In genomic region chr7:76185005-76185658, GRCm38 (mm10) we compare ENCODE assay signal across 11 mouse cellular contexts. TPM values are rescaled to one million over a fixed set of nuclear protein-coding genes. Genes with fewer than 3 reads are reported as not detected.
DNase-seq lines count a peak whose midpoint lies in the region; ATAC-seq and TF ChIP-seq lines count a peak whose summit lies in the region.
"Had no signal": no experiment of that assay in that cellular context is flagged by ENCODE, and none has a peak within 500 bp of the region (broad histone marks: within the 10 kb centered on the region; RNA-seq: fewer than 3 reads in every experiment).

No protein-coding gene starts in this region.

- peaks cover 18% of the 10 kb centered on the region for H3K4me1 ChIP-seq in hindbrain, embryonic 12.5 days
- H3K4me1 ChIP-seq in midbrain, embryonic 16.5 days (ENCODE audit: control insufficient read depth, insufficient read depth, low read length): peaks cover 20% of the 10 kb centered on the region

- no peaks in the 10 kb centered on the region for H3K36me3 ChIP-seq in hindbrain, embryonic 12.5 days
- H3K36me3 ChIP-seq in midbrain, embryonic 16.5 days (ENCODE audit: control insufficient read depth, insufficient read depth, low read length): no peaks in the 10 kb centered on the region

- peak overlapping the region; percentile 73 for H3K27ac ChIP-seq in hindbrain, embryonic 12.5 days
- peak overlapping the region; percentile 87 for H3K27ac ChIP-seq in midbrain, embryonic 16.5 days (ENCODE audit: low read length)
- no peak overlapping the region for H3K27ac ChIP-seq in gastrocnemius, adult 2 months
- H3K27ac ChIP-seq: liver, embryonic 14.5 days had no signal

- 31% methylated on average over 7 of the region's 7 CpGs for WGBS in hindbrain, embryonic 12.5 days
- 12% methylated on average over 7 of the region's 7 CpGs for WGBS in midbrain, embryonic 16.5 days

- peak overlapping the region; percentile 35 for H3K4me2 ChIP-seq in hindbrain, embryonic 12.5 days (replicated peaks)
- H3K4me2 ChIP-seq in midbrain, embryonic 16.5 days (ENCODE audit: low read length): peak overlapping the region; percentile 34

- intact Hi-C loops in gastrocnemius, adult 2 months (cut with DNase I): no loop called here
- intact Hi-C loops in heart, postnatal 25 days (cut with DNase I): no loop called here

- H3K4me3 ChIP-seq in hindbrain, embryonic 12.5 days: 0 out of 2 replicates have a peak overlapping the region, but pooled peaks have one; percentile 3
- H3K4me3 ChIP-seq in midbrain, embryonic 16.5 days (ENCODE audit: low read depth, low read length): no peak overlapping the region
- H3K4me3 ChIP-seq in gastrocnemius, adult 2 months: no peak overlapping the region

- ATAC-seq in hindbrain, embryonic 12.5 days (ENCODE audit: low FRiP score): peak; percentile 94
- peak; percentile 98 for ATAC-seq in midbrain, embryonic 16.5 days

- no peaks in the 10 kb centered on the region for H3K9me3 ChIP-seq in hindbrain, embryonic 12.5 days (replicated peaks)
- H3K9me3 ChIP-seq in midbrain, embryonic 16.5 days (replicated peaks; ENCODE audit: control insufficient read depth, low read length, poor library complexity, severe bottlenecking): no peaks in the 10 kb centered on the region

- no peaks in the 10 kb centered on the region for H3K27me3 ChIP-seq in hindbrain, embryonic 12.5 days
- H3K27me3 ChIP-seq in midbrain, embryonic 16.5 days (ENCODE audit: control insufficient read depth, insufficient read depth, low read depth, low read length): no peaks in the 10 kb centered on the region

- no peak overlapping the region for H3K9ac ChIP-seq in hindbrain, embryonic 12.5 days
- H3K9ac ChIP-seq in midbrain, embryonic 16.5 days (ENCODE audit: low read depth, low read length): peak overlapping the region; percentile 54; the same call in 1 of the 2 replicates
- H3K9ac ChIP-seq: liver, embryonic 14.5 days had no signal

- TF ChIP-seq CTCF in gastrocnemius, adult 2 months (IDR thresholded peaks at IDR 0.05): no peak

- DNase-seq in T-cell, adult 2 months (ENCODE audit: low spot score): peak; percentile 64
- peak; percentile 65 for DNase-seq in embryo, embryonic 11 days
- no peak for DNase-seq in adrenal gland, adult 18-20 months (ENCODE audit: low spot score in 2 of 2)
- no peak for DNase-seq in gastrocnemius, adult 2 months
- DNase-seq in ovary, adult 18-20 months (ENCODE audit: low spot score): no peak
- DNase-seq in heart, postnatal 25 days (ENCODE audit: low spot score): no peak

RNA-seq across cellular contexts. Expression of gene Agbl1, which starts 44.6 kb away (rescaled TPM):
- 0.08 and 0.16 TPM in 2 replicates for polyA plus RNA-seq in hindbrain, embryonic 12.5 days (2016; fragmentation: Nextera tagmentation; extraction: Ambion mirVana)
- polyA plus RNA-seq in midbrain, embryonic 16.5 days (2015; fragmentation: Nextera tagmentation; extraction: Ambion mirVana): 0.05 and 0.15 TPM in 2 replicates
- total RNA-seq in adrenal gland, adult 18-20 months (2021): not detected
- 10 to 100 TPM; 11.6 to 38.5 TPM for total RNA-seq in gastrocnemius, adult 2 months (2021)
- total RNA-seq in heart, postnatal 25 days (2021): under 1 TPM; 0.08 to 0.23 TPM
- polyA plus RNA-seq: heart, postnatal 0 days; liver, embryonic 14.5 days; small intestine, adult 2 months had no signal

Comparison
In these comparisons a context has a peak if more than half of its experiments do, and no peak if none do; other contexts are left out.
1. DNase-seq: peak in T-cell, adult 2 months (single experiment) and embryo, embryonic 11 days (single experiment); none in adrenal gland, adult 18-20 months (0 of 2), gastrocnemius, adult 2 months (single experiment), ovary, adult 18-20 months (single experiment) and heart, postnatal 25 days (single experiment).
2. RNA of gene Agbl1, which starts 44.6 kb away (total RNA-seq): 11.6 to 38.5 TPM in gastrocnemius, adult 2 months; 0.08 to 0.23 TPM in heart, postnatal 25 days and not detected in adrenal gland, adult 18-20 months; every median in the first group is over 10 times any median in the second.